Mouse (Mus musculus): ENCODE results near the gene Smg8. TPM values are rescaled to one million over a fixed set of nuclear protein-coding genes. Genes with fewer than 3 reads are reported as not detected.
A peak's percentile ranks its signal among the peaks of the same experiment; 100 is the strongest.

Gene Smg8
- 7.1 and 8.2 TPM in 2 replicates for polyA plus RNA-seq (2015; fragmentation: Nextera tagmentation; extraction: Ambion mirVana)

GRCm38 (mm10) chr11:87086290-87086984 lies at the start of gene Smg8:
Gene Smg8, minus strand, starts transcription at chr11:87086774.

GRCm38 (mm10) chr11:87126824-87127816 lies 40.5 kb upstream of the Smg8 start, which contains the start of gene Trim37:
Gene Trim37, plus strand, starts transcription at chr11:87127077.

GRCm38 (mm10) chr11:87108755-87109518 lies 22.4 kb upstream of the Smg8 start, which contains the start of gene Ska2:
Gene Ska2, plus strand, starts transcription at chr11:87109234.

GRCm38 (mm10) chr11:87108409-87108754 lies 21.8 kb upstream of the Smg8 start, which contains the start of gene Prr11:
Gene Prr11, minus strand, starts transcription at chr11:87108708.

GRCm38 (mm10) chr11:87073866-87074440 lies 12.6 kb downstream of the Smg8 start, which contains the start of gene Gdpd1:
Gene Gdpd1, minus strand, starts transcription at chr11:87074062.

MicroRNAs within 50 kb of the gene (microRNA counts, 519-probe panel; counts per million panel counts)
- microRNA mmu-miR-301a = 7,795 counts per million, percentile 76 among the panel's probes with 10 or more counts

Other genes starting within 250 kb of the Smg8 start
- 1.6 and 1.9 TPM in 2 replicates for gene Ypel2, start 93.1 kb downstream of the Smg8 start, polyA plus RNA-seq (2015; fragmentation: Nextera tagmentation; extraction: Ambion mirVana)
- 5.7 and 6.3 TPM in 2 replicates for gene Gdpd1, start 12.7 kb downstream of the Smg8 start, polyA plus RNA-seq (2015; fragmentation: Nextera tagmentation; extraction: Ambion mirVana)
- 4.9 and 5.7 TPM in 2 replicates for gene Prr11, start 21.9 kb upstream of the Smg8 start, polyA plus RNA-seq (2015; fragmentation: Nextera tagmentation; extraction: Ambion mirVana)
- 28.6 and 31.5 TPM in 2 replicates for gene Ska2, start 22.5 kb upstream of the Smg8 start, polyA plus RNA-seq (2015; fragmentation: Nextera tagmentation; extraction: Ambion mirVana)
- gene Trim37, start 40.3 kb upstream of the Smg8 start, polyA plus RNA-seq (2015; fragmentation: Nextera tagmentation; extraction: Ambion mirVana) = 18.4 and 19.7 TPM in 2 replicates